Mouse (Mus musculus): Measurements from ENCODE around the gene Ttll1. TPM values are rescaled to one million over a fixed set of nuclear protein-coding genes. Genes with fewer than 3 reads are reported as not detected.

Gene Ttll1
- total and polyA plus RNA-seq, 2 experiments, result 1.0 to 2.1 TPM

DNA sequence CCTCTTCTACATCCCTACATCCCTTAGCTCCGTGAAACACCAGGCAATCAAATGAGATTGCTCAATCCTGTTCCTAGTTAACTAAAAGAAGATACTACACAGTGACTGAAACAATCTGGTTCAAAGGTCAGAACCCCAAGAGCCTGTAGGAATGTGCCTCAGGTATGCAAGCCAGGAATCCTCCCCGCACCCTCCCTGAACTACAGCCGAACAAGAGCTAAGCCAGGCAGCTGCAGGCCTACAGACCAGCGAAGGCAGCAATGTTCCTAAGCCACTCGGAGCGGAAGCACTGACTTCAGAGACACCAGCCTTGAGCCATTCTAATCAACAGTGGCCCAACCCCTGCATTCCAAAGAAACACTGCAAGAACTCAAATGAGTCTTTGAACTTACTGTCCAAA, 66.3 kb downstream of the Ttll1 start:
- Histone ChIP-seq H3K9ac (ENCODE audit: low read depth, low read length) (no peak overlapping the region), H3K36me3 (ENCODE audit: control insufficient read depth, insufficient read depth, low read length) (no peaks in the 10 kb centered on the region), H3K4me3 (ENCODE audit: insufficient read depth, low read depth, low read length) (no peak overlapping the region), H3K79me2 (ENCODE audit: control insufficient read depth, insufficient read depth, low read length) (peaks cover 51% of the 10 kb centered on the region), H3K4me1 (ENCODE audit: control insufficient read depth, insufficient read depth, low read length) (peaks cover 49% of the 10 kb centered on the region), H3K27ac (replicated peaks; ENCODE audit: insufficient read depth, low read depth, low read length) (peak overlapping the region; percentile 17), H3K27me3 (ENCODE audit: control insufficient read depth, insufficient read depth, low read length) (no peaks in the 10 kb centered on the region)
- 7% methylated on average over 6 of the region's 6 CpGs for WGBS
- TF ChIP-seq POLR2A (IDR thresholded peaks at IDR 0.05; ENCODE audit: extremely low read depth, insufficient read depth, low read length) (no peak), CTCF (IDR thresholded peaks at IDR 0.05; ENCODE audit: low read depth, low read length) (no peak)
- peak; percentile 99 for DNase-seq (ENCODE audit: extremely low read depth, low read depth, low spot score)

- Histone ChIP-seq H3K27me3 (ENCODE audit: control insufficient read depth, insufficient read depth, low read length) (no peaks in the 10 kb centered on the region), H3K36me3 (ENCODE audit: control insufficient read depth, insufficient read depth, low read length) (no peaks in the 10 kb centered on the region), H3K9ac (ENCODE audit: low read depth, low read length) (no peak overlapping the region), H3K27ac (replicated peaks; ENCODE audit: insufficient read depth, low read depth, low read length) (no peak overlapping the region), H3K4me1 (ENCODE audit: control insufficient read depth, insufficient read depth, low read length) (peaks cover 35% of the 10 kb centered on the region), H3K4me3 (ENCODE audit: insufficient read depth, low read depth, low read length) (no peak overlapping the region), H3K79me2 (ENCODE audit: control insufficient read depth, insufficient read depth, low read length) (peaks cover 54% of the 10 kb centered on the region)
- WGBS, result 46% methylated on average over 4 of the region's 4 CpGs
- TF ChIP-seq CTCF (IDR thresholded peaks at IDR 0.05; ENCODE audit: low read depth, low read length), result no peak
- TF ChIP-seq POLR2A (IDR thresholded peaks at IDR 0.05; ENCODE audit: extremely low read depth, insufficient read depth, low read length), result no peak
- no peak for DNase-seq (ENCODE audit: extremely low read depth, low read depth, low spot score)
These were observed 68.1 kb downstream of the Ttll1 start for GRCm38 (mm10) chr15:83442495-83443037.

DNA sequence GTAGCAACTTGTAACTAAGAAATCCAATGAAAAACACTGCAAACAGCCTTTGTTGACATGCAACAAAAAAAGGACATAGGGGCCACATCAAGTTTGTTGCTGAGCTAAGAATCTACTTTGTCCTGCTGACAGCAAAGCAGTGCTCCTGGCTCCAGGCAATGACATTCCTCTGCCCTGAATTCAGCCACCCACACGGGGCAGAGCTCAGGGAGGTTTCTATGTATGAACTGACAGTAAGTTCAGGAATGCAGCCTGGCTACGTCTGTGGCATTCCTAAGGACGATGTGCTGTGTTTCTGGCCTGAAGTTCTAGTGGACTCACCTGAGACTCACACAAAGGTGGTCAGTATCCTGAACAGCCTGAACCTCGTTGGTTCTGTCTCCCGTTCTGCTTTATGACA, 70.0 kb downstream of the Ttll1 start:
- H3K9ac ChIP-seq (ENCODE audit: low read depth, low read length), result no peak overlapping the region
- no peak overlapping the region for H3K27ac ChIP-seq (replicated peaks; ENCODE audit: insufficient read depth, low read depth, low read length)
- H3K4me3 ChIP-seq (ENCODE audit: insufficient read depth, low read depth, low read length), result no peak overlapping the region
- 49% methylated on average over 5 of the region's 5 CpGs for WGBS
- TF ChIP-seq CTCF (IDR thresholded peaks at IDR 0.05; ENCODE audit: low read depth, low read length), result no peak
- TF ChIP-seq POLR2A (IDR thresholded peaks at IDR 0.05; ENCODE audit: extremely low read depth, insufficient read depth, low read length), result no peak
- peaks cover 25% of the 10 kb centered on the region for H3K4me1 ChIP-seq (ENCODE audit: control insufficient read depth, insufficient read depth, low read length)
- H3K27me3 ChIP-seq (ENCODE audit: control insufficient read depth, insufficient read depth, low read length), result no peaks in the 10 kb centered on the region
- H3K79me2 ChIP-seq (ENCODE audit: control insufficient read depth, insufficient read depth, low read length), result peaks cover 53% of the 10 kb centered on the region
- no peaks in the 10 kb centered on the region for H3K36me3 ChIP-seq (ENCODE audit: control insufficient read depth, insufficient read depth, low read length)
- DNase-seq (ENCODE audit: extremely low read depth, low read depth, low spot score), result no peak

GRCm38 (mm10) chr15:83436541-83436940, 74.2 kb downstream of the Ttll1 start:
- H3K4me1 ChIP-seq (ENCODE audit: control insufficient read depth, insufficient read depth, low read length), result peaks cover 8% of the 10 kb centered on the region
- TF ChIP-seq POLR2A (IDR thresholded peaks at IDR 0.05; ENCODE audit: extremely low read depth, insufficient read depth, low read length) (no peak), CTCF (IDR thresholded peaks at IDR 0.05; ENCODE audit: low read depth, low read length) (no peak)

DNA sequence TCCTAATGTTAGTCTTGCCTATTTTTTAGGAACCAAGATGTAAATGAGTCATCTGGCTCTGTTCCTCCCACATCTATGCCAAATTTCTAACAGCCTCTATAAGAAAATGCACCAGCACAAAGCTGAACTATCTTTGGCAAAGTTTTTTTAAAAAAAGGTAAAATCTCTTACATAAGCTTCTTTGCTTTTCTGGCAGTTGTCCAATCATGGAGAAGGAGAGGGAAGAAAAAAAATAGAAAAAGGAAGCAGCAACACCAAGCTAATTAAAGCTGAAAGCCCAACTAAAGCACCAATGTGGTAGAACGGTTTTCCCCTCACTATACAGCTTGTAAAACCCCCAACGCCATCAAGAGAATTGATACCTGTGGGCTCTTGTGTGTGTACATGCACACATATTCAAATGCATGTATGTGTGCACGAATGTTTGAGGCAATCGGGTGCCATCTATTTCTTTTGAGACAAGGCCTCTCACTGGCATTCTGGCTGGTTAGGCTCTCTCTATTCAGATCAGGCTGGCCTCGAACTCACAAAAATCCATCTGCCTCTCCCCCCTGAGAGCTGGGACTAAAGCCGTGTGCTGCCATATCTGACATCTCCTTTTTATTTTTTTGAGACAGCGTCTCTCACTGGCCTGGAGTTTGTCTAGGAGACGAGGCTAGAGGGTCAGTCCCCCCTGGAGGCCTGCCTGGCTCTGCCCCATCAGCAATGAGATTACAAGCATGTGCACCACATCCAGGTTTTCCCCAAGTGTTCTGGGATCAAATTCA, 75.2 kb downstream of the Ttll1 start:
- 82% methylated on average over 8 of the region's 8 CpGs for WGBS
- Histone ChIP-seq H3K79me2 (ENCODE audit: control insufficient read depth, insufficient read depth, low read length) (peaks cover 20% of the 10 kb centered on the region), H3K4me3 (ENCODE audit: insufficient read depth, low read depth, low read length) (no peak overlapping the region), H3K27ac (replicated peaks; ENCODE audit: insufficient read depth, low read depth, low read length) (no peak overlapping the region), H3K9ac (ENCODE audit: low read depth, low read length) (no peak overlapping the region), H3K27me3 (ENCODE audit: control insufficient read depth, insufficient read depth, low read length) (no peaks in the 10 kb centered on the region), H3K4me1 (ENCODE audit: control insufficient read depth, insufficient read depth, low read length) (peaks cover 12% of the 10 kb centered on the region), H3K36me3 (ENCODE audit: control insufficient read depth, insufficient read depth, low read length) (no peaks in the 10 kb centered on the region)
- DNase-seq (ENCODE audit: extremely low read depth, low read depth, low spot score), result no peak
- no peak for TF ChIP-seq POLR2A (IDR thresholded peaks at IDR 0.05; ENCODE audit: extremely low read depth, insufficient read depth, low read length)
- no peak for TF ChIP-seq CTCF (IDR thresholded peaks at IDR 0.05; ENCODE audit: low read depth, low read length)

More at GRCm38 (mm10) chr15:83436541-83436940, 74.2 kb downstream of the Ttll1 start:
- H3K4me3 ChIP-seq (ENCODE audit: insufficient read depth, low read depth, low read length), result no peak overlapping the region
- H3K27me3 ChIP-seq (ENCODE audit: control insufficient read depth, insufficient read depth, low read length), result no peaks in the 10 kb centered on the region
- H3K27ac ChIP-seq (replicated peaks; ENCODE audit: insufficient read depth, low read depth, low read length), result no peak overlapping the region
- WGBS, result 96% methylated on average over 9 of the region's 9 CpGs
- H3K9ac ChIP-seq (ENCODE audit: low read depth, low read length), result no peak overlapping the region
- DNase-seq (ENCODE audit: extremely low read depth, low read depth, low spot score), result no peak
- H3K79me2 ChIP-seq (ENCODE audit: control insufficient read depth, insufficient read depth, low read length), result peaks cover 25% of the 10 kb centered on the region
- H3K36me3 ChIP-seq (ENCODE audit: control insufficient read depth, insufficient read depth, low read length), result no peaks in the 10 kb centered on the region

- H3K36me3 ChIP-seq (ENCODE audit: control insufficient read depth, insufficient read depth, low read length), result no peaks in the 10 kb centered on the region
- no peak for DNase-seq (ENCODE audit: extremely low read depth, low read depth, low spot score)
- no peak overlapping the region for H3K9ac ChIP-seq (ENCODE audit: low read depth, low read length)
- H3K79me2 ChIP-seq (ENCODE audit: control insufficient read depth, insufficient read depth, low read length), result peaks cover 16% of the 10 kb centered on the region
- no peaks in the 10 kb centered on the region for H3K27me3 ChIP-seq (ENCODE audit: control insufficient read depth, insufficient read depth, low read length)
- H3K27ac ChIP-seq (replicated peaks; ENCODE audit: insufficient read depth, low read depth, low read length), result no peak overlapping the region
- TF ChIP-seq CTCF (IDR thresholded peaks at IDR 0.05; ENCODE audit: low read depth, low read length), result no peak
- TF ChIP-seq POLR2A (IDR thresholded peaks at IDR 0.05; ENCODE audit: extremely low read depth, insufficient read depth, low read length), result no peak
- peaks cover 16% of the 10 kb centered on the region for H3K4me1 ChIP-seq (ENCODE audit: control insufficient read depth, insufficient read depth, low read length)
- no peak overlapping the region for H3K4me3 ChIP-seq (ENCODE audit: insufficient read depth, low read depth, low read length)
- 87% methylated on average over 4 of the region's 4 CpGs for WGBS
These were observed 76.0 kb downstream of the Ttll1 start for GRCm38 (mm10) chr15:83434692-83435091.

Other genes with a start within 250 kb of the Ttll1 start
- 4.7 and 6.8 TPM in 2 replicates for gene Arfgap3, start 160.6 kb downstream of the Ttll1 start, total RNA-seq (2014; rRNA removed)
- gene Arfgap3, start 160.6 kb downstream of the Ttll1 start, polyA plus RNA-seq (2012; rRNA removed), result 5.7 and 9.0 TPM in 2 replicates
- gene Pacsin2, start 46.3 kb downstream of the Ttll1 start, total RNA-seq (2014; rRNA removed), result 34.0 and 34.9 TPM in 2 replicates
- 28.9 and 29.1 TPM in 2 replicates for gene Pacsin2, start 46.3 kb downstream of the Ttll1 start, polyA plus RNA-seq (2012; rRNA removed)
- gene Bik, start 16.0 kb upstream of the Ttll1 start, total RNA-seq (2014; rRNA removed), result 7.0 and 9.3 TPM in 2 replicates
- gene Bik, start 16.0 kb upstream of the Ttll1 start, polyA plus RNA-seq (2012; rRNA removed), result 6.3 and 7.8 TPM in 2 replicates
- gene Tspo, start 52.7 kb upstream of the Ttll1 start, total RNA-seq (2014; rRNA removed), result 99.9 and 123 TPM in 2 replicates
- 206 and 283 TPM in 2 replicates for gene Tspo, start 52.7 kb upstream of the Ttll1 start, polyA plus RNA-seq (2012; rRNA removed)
- 25.9 and 27.9 TPM in 2 replicates for gene Mcat, start 52.9 kb upstream of the Ttll1 start, total RNA-seq (2014; rRNA removed)
- gene Mcat, start 52.9 kb upstream of the Ttll1 start, polyA plus RNA-seq (2012; rRNA removed), result 29.3 and 30.7 TPM in 2 replicates
- gene Ttll12, start 84.3 kb upstream of the Ttll1 start, total RNA-seq (2014; rRNA removed), result 4.9 and 6.5 TPM in 2 replicates
- gene Ttll12, start 84.3 kb upstream of the Ttll1 start, polyA plus RNA-seq (2012; rRNA removed), result 11.2 and 11.8 TPM in 2 replicates
- 0.18 and 0.27 TPM in 2 replicates for gene Scube1, start 214.1 kb upstream of the Ttll1 start, total RNA-seq (2014; rRNA removed)
- 0.13 and 0.27 TPM in 2 replicates for gene Scube1, start 214.1 kb upstream of the Ttll1 start, polyA plus RNA-seq (2012; rRNA removed)

All from liver, adult 2 months (tissue).